Mouse (Mus musculus) neutrophil, adult 59 days (primary cell): ENCODE data around the gene Cts8. TPM values are rescaled to one million over a fixed set of nuclear protein-coding genes. Genes with fewer than 3 reads are reported as not detected.

ENCODE experiments used
- total RNA-seq, 2 experiments: library from RNA; stranded (reverse); gene quantifications; 1 replicate in 1 of 2; 2 replicates in 1 of 2; pipeline ENCODE4 v1.2.4; 2023

Cts8 gene
- not detected for total RNA-seq

GRCm38 (mm10) chr13:61255258-61255657 is at the start of gene Cts8:
TSS of gene Cts8 (minus strand) at chr13:61255358.

GRCm38 (mm10) chr13:61288739-61289138 is 33.6 kb upstream of the Cts8 start, which contains the start of gene Gm49398:
TSS of gene Gm49398 (minus strand) at chr13:61288839.

DNA sequence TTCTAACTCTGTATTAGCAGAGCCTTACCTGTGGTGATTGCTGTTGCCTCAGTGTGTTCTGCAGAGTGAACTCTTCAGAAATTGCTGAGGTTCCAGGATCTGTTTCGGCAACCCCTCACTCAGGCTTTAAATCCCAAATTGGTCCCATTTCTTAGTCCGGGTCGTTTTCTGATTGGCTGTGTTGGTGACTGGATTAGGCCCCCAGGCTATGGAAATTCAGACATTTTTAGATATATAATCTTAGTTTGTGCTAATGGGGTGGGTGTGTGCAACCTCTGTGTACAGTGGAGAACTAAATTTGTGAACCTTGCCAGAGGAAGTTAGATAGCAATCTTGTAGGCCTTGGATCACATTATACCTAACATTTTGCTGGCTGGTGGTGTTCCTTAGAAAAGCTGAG is 51.8 kb downstream of the Cts8 start, which contains the start of gene Cts6:
Gene Cts6 (minus strand): TSS at position 101 of the 400 bp plus-strand sequence.

Other genes starting within 250 kb of the Cts8 start
- gene Ctsj, start 249.4 kb downstream of the Cts8 start, total RNA-seq, result not detected
- not detected for gene Ctsq, start 214.7 kb downstream of the Cts8 start, total RNA-seq
- gene Ctsr, start 91.1 kb downstream of the Cts8 start, total RNA-seq, result not detected
- not detected for gene Cts6, start 51.9 kb downstream of the Cts8 start, total RNA-seq
- gene Gm49398, start 33.5 kb upstream of the Cts8 start, total RNA-seq, result not detected
- not detected for gene Cts7, start 102.8 kb upstream of the Cts8 start, total RNA-seq